Mouse (Mus musculus) testis, adult 2 months (tissue): ENCODE results near the gene Ntrk2.

Experiments
- CTCF ChIP-seq: fragments of 200-500 bp; IDR thresholded peaks from 2 replicates; pipeline ENCODE4 v1.5.1; 2012; ENCODE audit warnings: low read depth, mild to moderate bottlenecking, inconsistent platforms, low read length, moderate library complexity; ENCODE audit not compliant: control insufficient read depth, insufficient read depth, insufficient replicate concordance
- POLR2A ChIP-seq: fragments of 200-500 bp; IDR thresholded peaks from 2 replicates; pipeline ENCODE4 v1.6.1; 2012; ENCODE audit warnings: low read depth, mild to moderate bottlenecking, inconsistent platforms, low read length, moderate library complexity; ENCODE audit not compliant: control insufficient read depth

DNA sequence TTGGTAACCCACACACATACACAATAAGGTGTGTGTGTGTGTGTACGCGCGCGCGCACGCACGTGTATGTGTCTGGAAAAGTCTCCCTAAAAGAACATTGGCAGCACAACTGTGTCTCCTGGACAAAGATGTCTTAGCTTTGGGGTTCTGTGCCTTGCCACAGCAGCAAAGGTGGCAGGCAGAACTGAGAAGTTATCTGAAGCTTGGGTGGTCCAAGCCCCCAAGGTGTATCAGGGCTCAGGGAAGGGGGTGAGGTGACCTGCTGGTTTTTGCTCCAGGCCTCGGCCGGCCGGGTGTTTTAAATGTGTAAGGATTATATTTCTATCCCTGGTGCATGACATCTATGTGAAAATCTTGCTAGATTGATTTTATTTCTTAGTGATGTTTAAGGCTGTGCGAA lies 536 bp upstream of the Ntrk2 start:
- TF ChIP-seq CTCF (no peak), POLR2A (no peak)
